Mouse (Mus musculus) lung, embryonic 15.5 days (tissue): ENCODE measurements around the gene Msi1. TPM values are rescaled to one million over a fixed set of nuclear protein-coding genes. Genes with fewer than 3 reads are reported as not detected.
A peak's percentile ranks its signal among the peaks of the same experiment; 100 is the strongest.

Experiments used
- ATAC-seq: fragments of 200-750 bp; cut with Nextera tagmentation; 2 replicates; pipeline ENCODE4 v1.8.0; 2017; ENCODE audit warnings: moderate number of reproducible peaks, borderline replicate concordance; ENCODE audit not compliant: low FRiP score, low TSS enrichment; ENCODE audit errors: extremely low read depth
- H3K27ac ChIP-seq: fragments of 300-500 bp; sonication (generic); 2 replicates; pipeline ENCODE4 v1.5.1; 2015; ENCODE audit warnings: moderate library complexity, mild to moderate bottlenecking, inconsistent platforms
- H3K27me3 ChIP-seq: fragments of 300-500 bp; sonication (generic); 2 replicates; pipeline ENCODE4 v1.6.1; 2015; ENCODE audit warnings: inconsistent platforms
- H3K36me3 ChIP-seq: fragments of 300-500 bp; sonication (generic); 2 replicates; pipeline ENCODE4 v1.6.1; 2015; ENCODE audit warnings: inconsistent platforms
- H3K4me1 ChIP-seq: fragments of 300-500 bp; sonication (generic); 2 replicates; pipeline ENCODE4 v1.6.1; 2015; ENCODE audit warnings: inconsistent platforms
- H3K4me2 ChIP-seq: fragments of 300-500 bp; sonication (generic); 2 replicates; pipeline ENCODE4 v1.6.1; 2015; ENCODE audit warnings: inconsistent platforms, mild to moderate bottlenecking, moderate library complexity
- H3K4me3 ChIP-seq: fragments of 300-500 bp; sonication (generic); 2 replicates; pipeline ENCODE4 v1.5.1; 2015; ENCODE audit warnings: mild to moderate bottlenecking, inconsistent platforms
- H3K9ac ChIP-seq: fragments of 300-500 bp; sonication (generic); 2 replicates; pipeline ENCODE4 v1.6.1; 2015; ENCODE audit warnings: inconsistent platforms
- H3K9me3 ChIP-seq: fragments of 300-500 bp; sonication (generic); 2 replicates; pipeline ENCODE4 v1.6.1; 2016; ENCODE audit warnings: inconsistent platforms
- WGBS: fragments of 180-500 bp; shearing (Covaris S2); methylation state at CpG from one replicate; pipeline ENCODE4 v1.1.7; 2015; 5-methylcytosine and 5-hydroxymethylcytosine counted together
- polyA plus RNA-seq: library from polyadenylated mRNA; unstranded; fragments of >200 nt; fragmentation: Nextera tagmentation; extraction: Ambion mirVana; gene quantifications from 2 replicates; pipeline ENCODE4 v1.2.1, GENCODE M21; 2015

Msi1 gene
- polyA plus RNA-seq, 1 experiment from 2014 or later = 9.4 TPM

GRCm38 (mm10) chr5:115475337-115476106 lies 46.1 kb downstream of the Msi1 start:
- WGBS = 11% methylated on average over 22 of the region's 22 CpGs

GRCm38 (mm10) chr5:115476107-115476727 lies 46.8 kb downstream of the Msi1 start:
- peak overlapping the region; percentile 58 for H3K4me2 ChIP-seq
- no peaks in the 10 kb centered on the region for H3K27me3 ChIP-seq
- peaks cover 10% of the 10 kb centered on the region for H3K4me1 ChIP-seq
- peak; percentile 28; the same call in 1 of the 2 replicates for ATAC-seq
- peak overlapping the region; percentile 38 for H3K4me3 ChIP-seq
- H3K36me3 ChIP-seq = no peaks in the 10 kb centered on the region
- no peak overlapping the region for H3K27ac ChIP-seq
- 36% methylated on average over 12 of the region's 12 CpGs for WGBS
- no peaks in the 10 kb centered on the region for H3K9me3 ChIP-seq
- no peak overlapping the region for H3K9ac ChIP-seq

More at GRCm38 (mm10) chr5:115475337-115476106, 46.1 kb downstream of the Msi1 start:
- no peaks in the 10 kb centered on the region for H3K36me3 ChIP-seq
- peaks cover 10% of the 10 kb centered on the region for H3K4me1 ChIP-seq
- H3K27ac ChIP-seq = no peak overlapping the region
- peak overlapping the region; percentile 38 for H3K4me3 ChIP-seq
- peak overlapping the region; percentile 58 for H3K4me2 ChIP-seq
- H3K27me3 ChIP-seq = no peaks in the 10 kb centered on the region
- peak; percentile 60; the same call in 1 of the 2 replicates for ATAC-seq
- H3K9me3 ChIP-seq = no peaks in the 10 kb centered on the region
- peak overlapping the region; percentile 13; the same call in 1 of the 2 replicates for H3K9ac ChIP-seq

- ATAC-seq = no peak
- H3K36me3 ChIP-seq = no peaks in the 10 kb centered on the region
- H3K9ac ChIP-seq = no peak overlapping the region
Observed at GRCm38 (mm10) chr5:115479561-115479960, 50.2 kb downstream of the Msi1 start.

GRCm38 (mm10) chr5:115480101-115480500 lies 50.7 kb downstream of the Msi1 start:
- H3K4me2 ChIP-seq = peak overlapping the region; percentile 45
- no peak overlapping the region for H3K27ac ChIP-seq
- H3K4me3 ChIP-seq = peak overlapping the region; percentile 17
- no peaks in the 10 kb centered on the region for H3K27me3 ChIP-seq
- no peak overlapping the region; the same call in 1 of the 2 replicates for H3K9ac ChIP-seq
- H3K9me3 ChIP-seq = no peaks in the 10 kb centered on the region
- peaks cover 23% of the 10 kb centered on the region for H3K4me1 ChIP-seq
- WGBS = 26% methylated on average over 27 of the region's 27 CpGs
- ATAC-seq = no peak
- no peaks in the 10 kb centered on the region for H3K36me3 ChIP-seq

More at GRCm38 (mm10) chr5:115479561-115479960, 50.2 kb downstream of the Msi1 start:
- no peak overlapping the region for H3K4me2 ChIP-seq
- H3K27ac ChIP-seq = no peak overlapping the region
- H3K9me3 ChIP-seq = no peaks in the 10 kb centered on the region
- H3K27me3 ChIP-seq = no peaks in the 10 kb centered on the region
- 59% methylated on average over 15 of the region's 15 CpGs for whole genome bisulfite sequencing
- H3K4me3 ChIP-seq = no peak overlapping the region
- H3K4me1 ChIP-seq = peaks cover 19% of the 10 kb centered on the region

- Histone ChIP-seq H3K4me3 (no peak overlapping the region), H3K27ac (no peak overlapping the region), H3K36me3 (no peaks in the 10 kb centered on the region), H3K9me3 (no peaks in the 10 kb centered on the region), H3K4me2 (peak overlapping the region; percentile 28), H3K4me1 (peaks cover 17% of the 10 kb centered on the region), H3K27me3 (no peaks in the 10 kb centered on the region), H3K9ac (no peak overlapping the region)
- WGBS = 38% methylated on average over 38 of the region's 38 CpGs
- ATAC-seq = no peak
Observed at GRCm38 (mm10) chr5:115482390-115483265, 53.2 kb downstream of the Msi1 start.

- no peak for ATAC-seq
- Histone ChIP-seq H3K9me3 (no peaks in the 10 kb centered on the region), H3K27me3 (no peaks in the 10 kb centered on the region), H3K4me2 (peak overlapping the region; percentile 71; the same call in 1 of the 2 replicates), H3K27ac (no peak overlapping the region), H3K4me3 (no peak overlapping the region), H3K36me3 (no peaks in the 10 kb centered on the region), H3K9ac (no peak overlapping the region), H3K4me1 (peaks cover 18% of the 10 kb centered on the region)
- 51% methylated on average over 6 of the region's 6 CpGs for WGBS
Observed at GRCm38 (mm10) chr5:115483385-115483784, 54.0 kb downstream of the Msi1 start.

GRCm38 (mm10) chr5:115483947-115484920 lies 54.8 kb downstream of the Msi1 start, which contains the start of gene Sirt4:
Gene Sirt4, minus strand, starts transcription at chr5:115484725.
- ATAC-seq = peak; percentile 90
- no peaks in the 10 kb centered on the region for H3K9me3 ChIP-seq

GRCm38 (mm10) chr5:115484996-115485395 lies 55.6 kb downstream of the Msi1 start:
- H3K4me2 ChIP-seq = peak overlapping the region; percentile 71
- H3K4me1 ChIP-seq = peaks cover 23% of the 10 kb centered on the region
- H3K27ac ChIP-seq = no peak overlapping the region
- ATAC-seq = no peak
- peak overlapping the region; percentile 50 for H3K4me3 ChIP-seq
- whole genome bisulfite sequencing = 67% methylated on average over 5 of the region's 5 CpGs
- no peaks in the 10 kb centered on the region for H3K27me3 ChIP-seq
- H3K36me3 ChIP-seq = no peaks in the 10 kb centered on the region
- H3K9ac ChIP-seq = peak overlapping the region; percentile 47
- no peaks in the 10 kb centered on the region for H3K9me3 ChIP-seq

More at GRCm38 (mm10) chr5:115483947-115484920, 54.8 kb downstream of the Msi1 start, which contains the start of gene Sirt4:
- peak within 1 kb of the TSS; percentile 58 for H3K27ac ChIP-seq
- no peaks in the 10 kb centered on the region for H3K36me3 ChIP-seq
- H3K27me3 ChIP-seq = no peaks in the 10 kb centered on the region
- H3K4me1 ChIP-seq = peaks cover 23% of the 10 kb centered on the region
- WGBS = 6% methylated on average over 30 of the region's 30 CpGs
- peak within 1 kb of the TSS; percentile 65 for H3K9ac ChIP-seq
- peak within 1 kb of the TSS; percentile 71 for H3K4me2 ChIP-seq
- peak within 1 kb of the TSS; percentile 50 for H3K4me3 ChIP-seq

GRCm38 (mm10) chr5:115485489-115486205 lies 56.2 kb downstream of the Msi1 start:
- Histone ChIP-seq H3K9ac (no peak overlapping the region), H3K9me3 (no peaks in the 10 kb centered on the region), H3K27ac (no peak overlapping the region), H3K27me3 (no peaks in the 10 kb centered on the region), H3K4me2 (no peak overlapping the region), H3K4me1 (peaks cover 22% of the 10 kb centered on the region), H3K4me3 (no peak overlapping the region), H3K36me3 (no peaks in the 10 kb centered on the region)
- no peak for ATAC-seq
- WGBS = 69% methylated on average over 18 of the region's 18 CpGs

GRCm38 (mm10) chr5:115486726-115487125 lies 57.3 kb downstream of the Msi1 start:
- Histone ChIP-seq H3K4me1 (peaks cover 33% of the 10 kb centered on the region), H3K4me2 (no peak overlapping the region), H3K4me3 (no peak overlapping the region), H3K27me3 (no peaks in the 10 kb centered on the region), H3K9me3 (no peaks in the 10 kb centered on the region), H3K27ac (no peak overlapping the region), H3K9ac (no peak overlapping the region), H3K36me3 (no peaks in the 10 kb centered on the region)
- 47% methylated on average over 4 of the region's 4 CpGs for WGBS
- no peak for ATAC-seq
